Mouse (Mus musculus) liver, postnatal 0 days (tissue): ENCODE results near the gene Urad.

ENCODE experiments used
- CTCF ChIP-seq: sonication (generic); IDR thresholded peaks from 2 replicates; pipeline ENCODE4 v1.5.1; 2016; ENCODE audit warnings: antibody characterized with exemption, low read depth
- EP300 ChIP-seq: IDR thresholded peaks from 2 replicates; pipeline ENCODE4 v1.6.1; 2016; ENCODE audit warnings: antibody characterized with exemption, low read depth, mild to moderate bottlenecking

DNA sequence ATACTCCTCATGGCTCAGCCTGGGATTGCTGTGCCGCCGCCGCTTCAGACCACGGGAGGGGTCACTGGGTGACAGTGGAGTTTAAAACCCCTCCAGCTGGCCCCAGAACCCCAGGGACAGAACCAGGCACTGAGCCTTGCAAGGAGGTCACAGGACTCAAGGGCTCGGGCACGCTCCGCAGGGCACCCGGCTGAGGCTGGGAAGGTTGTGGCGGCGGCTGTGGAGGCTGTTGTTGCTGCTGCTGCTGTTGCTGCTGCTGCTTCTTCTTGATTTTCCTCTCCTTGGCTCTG is 20.5 kb downstream of the Urad start:
- TF ChIP-seq CTCF (no peak), EP300 (no peak)
